Comparison of ENCODE assay signal across 14 mouse cellular contexts in the genomic region with DNA sequence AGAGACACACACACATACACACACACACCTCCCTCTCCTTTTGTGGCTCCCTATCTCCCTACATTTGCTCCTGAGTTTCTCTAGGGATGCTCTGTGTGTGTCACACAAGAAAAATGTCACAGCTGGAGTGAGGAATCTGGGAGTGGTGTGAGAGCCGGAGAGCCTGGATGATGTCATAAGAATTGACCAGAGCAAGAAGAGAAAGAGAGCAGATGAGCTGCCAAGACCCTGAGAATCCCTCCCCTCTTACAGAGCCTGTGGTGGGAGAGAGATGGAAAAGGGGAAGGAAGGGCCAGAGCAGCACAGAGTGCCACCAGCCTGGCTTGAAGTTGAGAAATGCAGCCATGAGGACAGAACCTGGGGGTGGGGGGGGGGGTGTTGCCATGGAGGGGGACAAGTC. TPM values are rescaled to one million over a fixed set of nuclear protein-coding genes. Genes with fewer than 3 reads are reported as not detected.
DNase-seq lines count a peak whose midpoint lies in the region; ATAC-seq and TF ChIP-seq lines count a peak whose summit lies in the region.
"Had no signal": no experiment of that assay in that cellular context is flagged by ENCODE, and none has a peak within 500 bp of the region (broad histone marks: within the 10 kb centered on the region; RNA-seq: fewer than 3 reads in every experiment).

No protein-coding gene starts in this region.

- 0 out of 2 replicates have a peak, but pooled peaks have one; percentile 9 for ATAC-seq in heart, embryonic 14.5 days (ENCODE audit: insufficient number of reproducible peaks, insufficient read depth, low FRiP score, low read depth)
- peak; percentile 62; the same call in 1 of the 2 replicates for ATAC-seq in lung, embryonic 15.5 days (ENCODE audit: borderline replicate concordance, extremely low read depth, low FRiP score, low TSS enrichment)
- peak; percentile 54 for ATAC-seq in Patski
- ATAC-seq in megakaryocyte progenitor cell, adult 5-6 weeks (replicated peaks; ENCODE audit: poor library complexity) = peak; percentile 97
- ATAC-seq: forebrain, embryonic 15.5 days; inflammation-experienced regulatory T-cells, adult 6 months had no signal

- no peak overlapping the region for H3K4me3 ChIP-seq in heart, embryonic 14.5 days (ENCODE audit: control insufficient read depth in 1 of 2, insufficient read depth in 1 of 2, low read depth in 1 of 2, low read length in 2 of 2)
- no peak overlapping the region for H3K4me3 ChIP-seq in heart, adult 2 months
- H3K4me3 ChIP-seq in lung, embryonic 15.5 days = no peak overlapping the region
- H3K4me3 ChIP-seq: forebrain, embryonic 15.5 days; gastrocnemius, adult 2 months had no signal

- intact Hi-C loops in heart, adult 2 months (cut with DNase I) = no loop called here

- no peak overlapping the region for H3K4me2 ChIP-seq in heart, embryonic 14.5 days (ENCODE audit: low read length)
- no peak overlapping the region for H3K4me2 ChIP-seq in lung, embryonic 15.5 days
- H3K4me2 ChIP-seq: forebrain, embryonic 15.5 days had no signal

- DNase-seq in heart, adult 2 months = no peak
- no peak for DNase-seq in lung, postnatal 36 days
- DNase-seq in Patski (ENCODE audit: low read depth, low spot score) = no peak
- DNase-seq in urinary bladder, postnatal 10 days (ENCODE audit: low spot score) = no peak
- DNase-seq: cerebellum, adult 11 months; gastrocnemius, adult 2 months; layer of hippocampus, postnatal 36 days; midbrain, embryonic 14.5 days; thymus, postnatal 14 days had no signal

- no peaks in the 10 kb centered on the region for H3K79me2 ChIP-seq in heart, adult 2 months (replicated peaks; ENCODE audit: control insufficient read depth, insufficient read depth, low read length)

- H3K9me3 ChIP-seq in heart, embryonic 14.5 days (ENCODE audit: control insufficient read depth, low read length) = no peaks in the 10 kb centered on the region
- no peaks in the 10 kb centered on the region for H3K9me3 ChIP-seq in lung, embryonic 15.5 days
- H3K9me3 ChIP-seq: forebrain, embryonic 15.5 days had no signal

- POLR2A ChIA-PET in Patski (lab: Charles Lee) = no interaction called here

- in situ Hi-C loops in Patski (cut with MboI; ENCODE audit: low pct_unique_long_range_greater_than_20kb) = no loop called here

- TF ChIP-seq EP300 in heart, adult 2 months (IDR thresholded peaks at IDR 0.05; ENCODE audit: insufficient read depth, low read depth, low read length) = no peak

- H3K36me3 ChIP-seq in heart, embryonic 14.5 days (ENCODE audit: control insufficient read depth, insufficient read depth, low read length) = no peaks in the 10 kb centered on the region
- H3K36me3 ChIP-seq in heart, adult 2 months (ENCODE audit: control insufficient read depth, insufficient read depth, low read length) = no peaks in the 10 kb centered on the region
- H3K36me3 ChIP-seq in lung, embryonic 15.5 days = no peaks in the 10 kb centered on the region
- H3K36me3 ChIP-seq: forebrain, embryonic 15.5 days had no signal

- 23% methylated on average over 1 of the region's 1 CpGs for WGBS in heart, embryonic 14.5 days
- 32% methylated on average over 1 of the region's 1 CpGs for WGBS in heart, adult 2 months
- WGBS in lung, embryonic 15.5 days = 20% methylated on average over 1 of the region's 1 CpGs

- CTCF ChIA-PET in Patski (lab: Charles Lee) = interaction anchor here (1.4 kb wide), 1 partner anchor 11 kb away, joined by 3 read pairs; no protein-coding TSS in a partner anchor

- no peak for TF ChIP-seq POLR2A in heart, adult 2 months (IDR thresholded peaks at IDR 0.05; ENCODE audit: insufficient read depth, low read depth, low read length)

- H3K9ac ChIP-seq in heart, embryonic 14.5 days (ENCODE audit: low read length) = no peak overlapping the region
- H3K9ac ChIP-seq in heart, adult 2 months (ENCODE audit: low read depth, low read length) = no peak overlapping the region
- no peak overlapping the region for H3K9ac ChIP-seq in lung, embryonic 15.5 days
- H3K9ac ChIP-seq: forebrain, embryonic 15.5 days had no signal

- no peaks in the 10 kb centered on the region for H3K27me3 ChIP-seq in heart, embryonic 14.5 days (ENCODE audit: control insufficient read depth, insufficient read depth, low read length)
- 0 out of 2 replicates have a peak, but pooled peaks cover 1% of the 10 kb centered on the region for H3K27me3 ChIP-seq in heart, adult 2 months (ENCODE audit: control insufficient read depth, insufficient read depth, low read length)
- H3K27me3 ChIP-seq in lung, embryonic 15.5 days = no peaks in the 10 kb centered on the region
- H3K27me3 ChIP-seq in Patski = no peaks in the 10 kb centered on the region
- H3K27me3 ChIP-seq: forebrain, embryonic 15.5 days had no signal

- H3K4me1 ChIP-seq in heart, embryonic 14.5 days (ENCODE audit: control insufficient read depth in 2 of 2, insufficient read depth in 2 of 2, low read length in 2 of 2) = no peaks in the 10 kb centered on the region
- no peaks in the 10 kb centered on the region for H3K4me1 ChIP-seq in heart, adult 2 months (ENCODE audit: control insufficient read depth, insufficient read depth, low read length)
- H3K4me1 ChIP-seq in lung, embryonic 15.5 days = no peaks in the 10 kb centered on the region
- H3K4me1 ChIP-seq: forebrain, embryonic 15.5 days had no signal

- TF ChIP-seq CTCF in heart, adult 2 months (IDR thresholded peaks at IDR 0.05) = no peak
- TF ChIP-seq CTCF in Patski (IDR thresholded peaks at IDR 0.05) = no peak

- no peak overlapping the region for H3K27ac ChIP-seq in heart, embryonic 14.5 days (replicated peaks in 1 of 2; ENCODE audit: control insufficient read depth in 1 of 2, insufficient read depth in 1 of 2, low read depth in 2 of 2, low read length in 2 of 2)
- no peak overlapping the region for H3K27ac ChIP-seq in heart, adult 2 months
- H3K27ac ChIP-seq in lung, embryonic 15.5 days = no peak overlapping the region
- H3K27ac ChIP-seq: forebrain, embryonic 15.5 days; gastrocnemius, adult 2 months had no signal

RNA-seq across cellular contexts. Expression of a gene that starts 44.6 kb away (rescaled TPM):
- 8.7 and 10.3 TPM in 2 replicates for polyA plus RNA-seq in heart, embryonic 14.5 days (2014; fragmentation: Nextera tagmentation; extraction: Ambion mirVana)
- 1 to 10 TPM; 1.4 TPM for total RNA-seq in heart, adult 2 months (2021)
- 1.7 and 2.1 TPM in 2 replicates for polyA plus RNA-seq in heart, adult 2 months (2012; rRNA removed)
- polyA plus RNA-seq in lung, embryonic 15.5 days (2015; fragmentation: Nextera tagmentation; extraction: Ambion mirVana) = 11.0 and 12.0 TPM in 2 replicates
- 5.7 TPM for polyA plus RNA-seq in Patski (2021)
- total RNA-seq in megakaryocyte progenitor cell, adult 5-6 weeks (2015) = 3.7 and 4.5 TPM in 2 replicates
- 2.2 and 4.7 TPM in 2 replicates for total RNA-seq in megakaryocyte progenitor cell, adult 5-6 weeks (2017)

Comparison
In these comparisons a context has a peak if more than half of its experiments do, and no peak if none do; other contexts are left out.
1. ATAC-seq: peak in every context shown above with its lines; median percentile 97 in megakaryocyte progenitor cell, adult 5-6 weeks; 62 in lung, embryonic 15.5 days; 54 in Patski; 9 in heart, embryonic 14.5 days.